Mouse (Mus musculus) neural tube, embryonic 11.5 days (tissue): Measurements from ENCODE around the gene Urod. TPM values are rescaled to one million over a fixed set of nuclear protein-coding genes. Genes with fewer than 3 reads are reported as not detected.

ENCODE experiments used
- ATAC-seq: fragments of 200-750 bp; cut with Nextera tagmentation; 2 replicates; pipeline ENCODE4 v1.8.0; 2017; ENCODE audit warnings: moderate number of reproducible peaks, mild to moderate bottlenecking, moderate TSS enrichment, moderate library complexity; ENCODE audit not compliant: insufficient read depth, low FRiP score, low TSS enrichment
- DNase-seq: peaks from one replicate; pipeline ENCODE4 v3.0.0-alpha.2; 2015; ENCODE audit warnings: low spot score
- H3K27ac ChIP-seq: fragments of 300-500 bp; sonication (generic); 2 replicates; pipeline ENCODE4 v1.5.1; 2014; ENCODE audit warnings: low read depth, mild to moderate bottlenecking, low read length
- H3K27me3 ChIP-seq: fragments of 300-500 bp; sonication (generic); 2 replicates; pipeline ENCODE4 v1.6.1; 2014; ENCODE audit warnings: mild to moderate bottlenecking, low read length, mixed read lengths; ENCODE audit not compliant: control insufficient read depth, insufficient read depth
- H3K36me3 ChIP-seq: fragments of 300-500 bp; sonication (generic); 2 replicates; pipeline ENCODE4 v1.6.1; 2014; ENCODE audit warnings: mild to moderate bottlenecking, low read length, moderate library complexity, mixed read lengths; ENCODE audit not compliant: control insufficient read depth, insufficient read depth
- H3K4me1 ChIP-seq: fragments of 300-500 bp; sonication (generic); 2 replicates; pipeline ENCODE4 v1.6.1; 2014; ENCODE audit warnings: low read length, mixed read lengths; ENCODE audit not compliant: control insufficient read depth, insufficient read depth
- H3K4me2 ChIP-seq: fragments of 300-500 bp; sonication (generic); 2 replicates; pipeline ENCODE4 v1.6.1; 2014; ENCODE audit warnings: low read depth, mild to moderate bottlenecking, moderate library complexity
- H3K4me3 ChIP-seq: fragments of 300-500 bp; sonication (generic); 2 replicates; pipeline ENCODE4 v1.5.1; 2014; ENCODE audit warnings: low read depth, low read length
- H3K9ac ChIP-seq: fragments of 300-500 bp; sonication (generic); 2 replicates; pipeline ENCODE4 v1.6.1; 2014; ENCODE audit warnings: mild to moderate bottlenecking, low read length
- H3K9me3 ChIP-seq: fragments of 300-500 bp; sonication (generic); 2 replicates; pipeline ENCODE4 v1.6.1; 2016; ENCODE audit warnings: low read length; ENCODE audit not compliant: control insufficient read depth
- WGBS: fragments of 180-500 bp; shearing (Covaris S2); extraction: QIAGEN DNeasy Blood & Tissue Kit; methylation state at CpG from one replicate; pipeline ENCODE4 v1.1.7; 2014; 5-methylcytosine and 5-hydroxymethylcytosine counted together
- polyA plus RNA-seq: library from polyadenylated mRNA; unstranded; fragments of >200 nt; fragmentation: Nextera tagmentation; extraction: Ambion mirVana; gene quantifications from 2 replicates; pipeline ENCODE4 v1.2.1, GENCODE M21; 2014

The Urod gene
- polyA plus RNA-seq, 1 experiment from 2014 or later = 89.8 TPM

GRCm38 (mm10) chr4:116985681-116986080 lies 8.5 kb downstream of the Urod start:
- H3K36me3 ChIP-seq = no peaks in the 10 kb centered on the region; the same call in 1 of the 2 replicates
- no peak for DNase-seq
- 94% methylated on average over 7 of the region's 7 CpGs for WGBS

GRCm38 (mm10) chr4:116976503-116976902 lies 17.7 kb downstream of the Urod start:
- DNase-seq (no peak), ATAC-seq (no peak)
- Histone ChIP-seq H3K36me3 (no peaks in the 10 kb centered on the region), H3K9me3 (no peaks in the 10 kb centered on the region), H3K27me3 (no peaks in the 10 kb centered on the region), H3K4me3 (no peak overlapping the region), H3K9ac (no peak overlapping the region), H3K4me1 (no peaks in the 10 kb centered on the region), H3K27ac (no peak overlapping the region), H3K4me2 (no peak overlapping the region)
- WGBS = 73% methylated on average over 2 of the region's 2 CpGs

More at GRCm38 (mm10) chr4:116985681-116986080, 8.5 kb downstream of the Urod start:
- no peaks in the 10 kb centered on the region for H3K27me3 ChIP-seq
- no peak overlapping the region for H3K27ac ChIP-seq
- ATAC-seq = no peak
- H3K4me1 ChIP-seq = no peaks in the 10 kb centered on the region
- H3K4me2 ChIP-seq = no peak overlapping the region
- no peak overlapping the region for H3K9ac ChIP-seq
- H3K9me3 ChIP-seq = no peaks in the 10 kb centered on the region
- no peak overlapping the region for H3K4me3 ChIP-seq

GRCm38 (mm10) chr4:116954951-116955350 lies 39.3 kb downstream of the Urod start:
- Histone ChIP-seq H3K36me3 (no peaks in the 10 kb centered on the region), H3K4me1 (no peaks in the 10 kb centered on the region), H3K9ac (no peak overlapping the region), H3K27ac (no peak overlapping the region), H3K9me3 (no peaks in the 10 kb centered on the region), H3K27me3 (no peaks in the 10 kb centered on the region), H3K4me3 (no peak overlapping the region), H3K4me2 (no peak overlapping the region)
- no peak for ATAC-seq
- WGBS = 89% methylated on average over 7 of the region's 7 CpGs
- DNase-seq = no peak

GRCm38 (mm10) chr4:116951642-116952041 lies 42.6 kb downstream of the Urod start:
- H3K27ac ChIP-seq = no peak overlapping the region
- DNase-seq (no peak), ATAC-seq (no peak)
- no peak overlapping the region for H3K4me3 ChIP-seq
- H3K4me1 ChIP-seq = no peaks in the 10 kb centered on the region
- H3K36me3 ChIP-seq = no peaks in the 10 kb centered on the region
- no peak overlapping the region for H3K9ac ChIP-seq
- H3K4me2 ChIP-seq = no peak overlapping the region
- H3K27me3 ChIP-seq = no peaks in the 10 kb centered on the region
- 41% methylated on average over 1 of the region's 1 CpGs for WGBS
- H3K9me3 ChIP-seq = no peaks in the 10 kb centered on the region

GRCm38 (mm10) chr4:116944055-116944454 lies 50.2 kb downstream of the Urod start:
- H3K27ac ChIP-seq = peak overlapping the region; percentile 58

GRCm38 (mm10) chr4:116942695-116943094 lies 51.5 kb downstream of the Urod start:
- Histone ChIP-seq H3K27ac (no peak overlapping the region), H3K36me3 (no peaks in the 10 kb centered on the region), H3K4me1 (peaks cover 14% of the 10 kb centered on the region), H3K9me3 (no peaks in the 10 kb centered on the region), H3K27me3 (no peaks in the 10 kb centered on the region), H3K4me2 (no peak overlapping the region), H3K9ac (no peak overlapping the region), H3K4me3 (no peak overlapping the region)
- ATAC-seq (peak; percentile 61; the same call in 1 of the 2 replicates), DNase-seq (peak; percentile 38)
- 36% methylated on average over 2 of the region's 2 CpGs for whole genome bisulfite sequencing

More at GRCm38 (mm10) chr4:116944055-116944454, 50.2 kb downstream of the Urod start:
- Histone ChIP-seq H3K4me1 (peaks cover 14% of the 10 kb centered on the region), H3K4me3 (no peak overlapping the region), H3K9me3 (no peaks in the 10 kb centered on the region), H3K4me2 (no peak overlapping the region), H3K9ac (no peak overlapping the region), H3K27me3 (no peaks in the 10 kb centered on the region), H3K36me3 (no peaks in the 10 kb centered on the region)
- 35% methylated on average over 5 of the region's 5 CpGs for WGBS
- ATAC-seq (peak; percentile 81), DNase-seq (peak; percentile 36)

Other genes with a start within 250 kb of the Urod start
- 34.8 and 36.1 TPM in 2 replicates for gene Toe1, start 186.8 kb downstream of the Urod start, polyA plus RNA-seq
- 15.5 and 17.4 TPM in 2 replicates for gene Mutyh, start 186.7 kb downstream of the Urod start, polyA plus RNA-seq
- 1.2 and 1.3 TPM in 2 replicates for gene Hpdl, start 172.7 kb downstream of the Urod start, polyA plus RNA-seq
- 11.1 and 13.6 TPM in 2 replicates for gene Zswim5, start 117.0 kb downstream of the Urod start, polyA plus RNA-seq
- gene Hectd3, start 904 bp upstream of the Urod start, polyA plus RNA-seq = 12.9 and 14.7 TPM in 2 replicates
- gene Eif2b3, start 25.0 kb upstream of the Urod start, polyA plus RNA-seq = 48.1 and 52.5 TPM in 2 replicates
- 3.4 and 3.9 TPM in 2 replicates for gene Ptch2, start 101.7 kb upstream of the Urod start, polyA plus RNA-seq
- 3.4 and 4.0 TPM in 2 replicates for gene Btbd19, start 131.3 kb upstream of the Urod start, polyA plus RNA-seq
- not detected in 2 replicates for gene Tctex1d4, start 132.4 kb upstream of the Urod start, polyA plus RNA-seq
- 42.5 and 48.9 TPM in 2 replicates for gene Plk3, start 139.6 kb upstream of the Urod start, polyA plus RNA-seq
- gene Rps8, start 161.8 kb upstream of the Urod start, polyA plus RNA-seq = 818 and 875 TPM in 2 replicates
- gene Kif2c, start 188.2 kb upstream of the Urod start, polyA plus RNA-seq = 80.0 and 85.6 TPM in 2 replicates